Mouse (Mus musculus): Measurements from ENCODE around the gene Rabggtb. TPM values are rescaled to one million over a fixed set of nuclear protein-coding genes. Genes with fewer than 3 reads are reported as not detected.

The Rabggtb gene
- polyA plus RNA-seq, 1 experiment: 34.6 TPM

- 87% methylated on average over 7 of the region's 7 CpGs for WGBS
- no peak for DNase-seq (ENCODE audit: low read depth, low spot score)
These were observed 13.5 kb upstream of the Rabggtb start for GRCm38 (mm10) chr3:153926333-153926732.

- no peak for DNase-seq (ENCODE audit: low read depth, low spot score)
- WGBS: 67% methylated on average over 10 of the region's 10 CpGs
These were observed 8.5 kb upstream of the Rabggtb start for GRCm38 (mm10) chr3:153921147-153921910.

GRCm38 (mm10) chr3:153917200-153917599, 4.4 kb upstream of the Rabggtb start:
- 2% methylated on average over 1 of the region's 1 CpGs for WGBS
- peak; percentile 82 for DNase-seq (ENCODE audit: low read depth, low spot score)

- WGBS: 22% methylated on average over 6 of the region's 6 CpGs
- DNase-seq (ENCODE audit: low read depth, low spot score): no peak
These were observed 868 bp upstream of the Rabggtb start for GRCm38 (mm10) chr3:153913510-153914243.

GRCm38 (mm10) chr3:153911882-153912440, 848 bp downstream of the Rabggtb start:
- no peak for DNase-seq (ENCODE audit: low read depth, low spot score)
- WGBS: 1% methylated on average over 12 of the region's 12 CpGs

- DNase-seq (ENCODE audit: low read depth, low spot score): no peak
- WGBS: 18% methylated on average over 8 of the region's 8 CpGs
These were observed 1.5 kb downstream of the Rabggtb start for GRCm38 (mm10) chr3:153911197-153911881.

GRCm38 (mm10) chr3:153910489-153910888, 2.3 kb downstream of the Rabggtb start:
- DNase-seq (ENCODE audit: low read depth, low spot score): no peak
- WGBS: 45% methylated on average over 7 of the region's 7 CpGs

- 51% methylated on average over 5 of the region's 5 CpGs for WGBS
- no peak for DNase-seq (ENCODE audit: low read depth, low spot score)
These were observed 3.9 kb downstream of the Rabggtb start for GRCm38 (mm10) chr3:153908919-153909318.

GRCm38 (mm10) chr3:153906136-153906871, 6.5 kb downstream of the Rabggtb start, which contains the start of gene Msh4:
Gene Msh4, minus strand, starts transcription at chr3:153906138.
- WGBS: 79% methylated on average over 9 of the region's 9 CpGs
- DNase-seq (ENCODE audit: low read depth, low spot score): no peak

GRCm38 (mm10) chr3:153905251-153906135, 7.3 kb downstream of the Rabggtb start:
- no peak for DNase-seq (ENCODE audit: low read depth, low spot score)
- 91% methylated on average over 49 of the region's 49 CpGs for WGBS

GRCm38 (mm10) chr3:153904586-153904985, 8.2 kb downstream of the Rabggtb start:
- WGBS: 57% methylated on average over 6 of the region's 6 CpGs
- DNase-seq (ENCODE audit: low read depth, low spot score): no peak

- no peak for DNase-seq (ENCODE audit: low read depth, low spot score)
- WGBS: 25% methylated on average over 3 of the region's 3 CpGs
These were observed 10.2 kb downstream of the Rabggtb start for GRCm38 (mm10) chr3:153902595-153902994.

GRCm38 (mm10) chr3:153901904-153902303, 10.9 kb downstream of the Rabggtb start:
- no peak for DNase-seq (ENCODE audit: low read depth, low spot score)
- 66% methylated on average over 1 of the region's 1 CpGs for WGBS

GRCm38 (mm10) chr3:153897216-153897615, 15.6 kb downstream of the Rabggtb start:
- 32% methylated on average over 6 of the region's 6 CpGs for WGBS
- no peak for DNase-seq (ENCODE audit: low read depth, low spot score)

GRCm38 (mm10) chr3:153895454-153895853, 17.4 kb downstream of the Rabggtb start:
- DNase-seq (ENCODE audit: low read depth, low spot score): no peak
- WGBS: 83% methylated on average over 3 of the region's 3 CpGs

GRCm38 (mm10) chr3:153889188-153889781, 23.5 kb downstream of the Rabggtb start:
- no peak for DNase-seq (ENCODE audit: low read depth, low spot score)
- WGBS: 67% methylated on average over 8 of the region's 8 CpGs

GRCm38 (mm10) chr3:153888141-153888540, 24.7 kb downstream of the Rabggtb start:
- 69% methylated on average over 6 of the region's 6 CpGs for WGBS
- DNase-seq (ENCODE audit: low read depth, low spot score): no peak

- DNase-seq (ENCODE audit: low read depth, low spot score): no peak
These were observed 26.5 kb downstream of the Rabggtb start for GRCm38 (mm10) chr3:153886296-153886695.
